Mouse (Mus musculus) liver, postnatal 0 days (tissue): Measurements from ENCODE around the gene Cemip2. TPM values are rescaled to one million over a fixed set of nuclear protein-coding genes. Genes with fewer than 3 reads are reported as not detected.

Experiments
- ATAC-seq: fragments of 200-750 bp; cut with Nextera tagmentation; 2 replicates; pipeline ENCODE4 v1.8.0; 2017; ENCODE audit warnings: mild to moderate bottlenecking, moderate library complexity
- DNase-seq: peaks from one replicate; pipeline ENCODE4 v3.0.0-alpha.2; 2016
- H3K27ac ChIP-seq: fragments of 300-500 bp; sonication (generic); 2 replicates; pipeline ENCODE4 v1.5.1; 2014; ENCODE audit warnings: antibody characterized with exemption, moderate library complexity, mild to moderate bottlenecking, low read depth
- H3K27me3 ChIP-seq: fragments of 300-500 bp; sonication (generic); 2 replicates; pipeline ENCODE4 v1.6.1; 2014; ENCODE audit warnings: low read length, control low read depth, mixed read lengths; ENCODE audit not compliant: insufficient read depth
- H3K36me3 ChIP-seq: fragments of 300-500 bp; sonication (generic); replicated peaks from 2 replicates; pipeline ENCODE4 v1.6.1; 2014; ENCODE audit warnings: mild to moderate bottlenecking, control low read depth, low read length, moderate library complexity, mixed read lengths; ENCODE audit not compliant: insufficient read depth
- H3K4me1 ChIP-seq: fragments of 300-500 bp; sonication (generic); 2 replicates; pipeline ENCODE4 v1.6.1; 2014; ENCODE audit warnings: antibody characterized with exemption, mild to moderate bottlenecking, control low read depth; ENCODE audit not compliant: insufficient read depth
- H3K4me2 ChIP-seq: fragments of 300-500 bp; sonication (generic); 2 replicates; pipeline ENCODE4 v1.6.1; 2014; ENCODE audit warnings: low read depth, mild to moderate bottlenecking, low read length, moderate library complexity, mixed read lengths
- H3K4me3 ChIP-seq: fragments of 300-500 bp; sonication (generic); 2 replicates; pipeline ENCODE4 v1.5.1; 2014; ENCODE audit warnings: low read depth, low read length
- H3K9ac ChIP-seq: fragments of 300-500 bp; sonication (generic); replicated peaks from 2 replicates; pipeline ENCODE4 v1.6.1; 2014; ENCODE audit warnings: mild to moderate bottlenecking, moderate library complexity
- H3K9me3 ChIP-seq: fragments of 300-500 bp; sonication (generic); 2 replicates; pipeline ENCODE4 v1.6.1; 2016; ENCODE audit warnings: mild to moderate bottlenecking, control low read depth, low read length, mixed read lengths
- CTCF ChIP-seq: sonication (generic); IDR thresholded peaks from 2 replicates; pipeline ENCODE4 v1.5.1; 2016; ENCODE audit warnings: antibody characterized with exemption, low read depth
- EP300 ChIP-seq: IDR thresholded peaks from 2 replicates; pipeline ENCODE4 v1.6.1; 2016; ENCODE audit warnings: antibody characterized with exemption, low read depth, mild to moderate bottlenecking
- WGBS: fragments of 180-500 bp; shearing (Covaris S2); extraction: QIAGEN DNeasy Blood & Tissue Kit; methylation state at CpG from one replicate; pipeline ENCODE4 v1.1.7; 2014; ENCODE audit not compliant: insufficient replicate concordance; 5-methylcytosine and 5-hydroxymethylcytosine counted together
- polyA plus RNA-seq: library from polyadenylated mRNA; unstranded; fragments of >200 nt; fragmentation: Nextera tagmentation; extraction: Ambion mirVana; gene quantifications from 2 replicates; pipeline ENCODE4 v1.2.1, GENCODE M21; 2015

Gene Cemip2
- polyA plus RNA-seq, 1 experiment from 2014 or later, result 6.6 TPM

DNA sequence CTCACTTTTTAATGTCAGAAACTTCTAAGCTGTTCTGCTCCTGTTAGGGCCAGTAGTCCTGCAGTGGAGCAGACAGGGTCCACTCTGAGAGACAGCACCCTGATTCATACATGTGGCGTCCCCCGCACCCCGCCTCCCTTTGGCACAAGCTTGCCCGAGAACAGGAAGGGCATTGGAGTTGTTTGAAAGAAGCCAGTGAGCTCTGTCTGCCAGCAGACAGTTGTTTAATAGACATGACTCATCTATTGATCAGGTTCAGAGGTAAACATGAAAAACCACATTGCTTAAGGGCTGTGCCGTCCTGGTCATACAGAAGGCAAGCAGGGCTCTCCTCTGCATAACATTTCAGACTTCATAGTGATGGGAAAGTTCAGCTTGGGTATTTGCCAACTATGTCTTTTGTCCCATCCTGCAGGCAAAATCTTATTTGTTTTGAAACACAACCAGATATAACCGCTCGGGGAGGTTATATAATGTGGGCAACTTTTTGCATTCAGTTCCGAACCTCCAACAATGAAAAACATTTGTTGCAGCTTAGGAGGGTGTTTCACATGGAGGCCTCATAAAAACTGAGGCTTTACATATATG, 36.4 kb downstream of the Cemip2 start:
- no peak overlapping the region for H3K9ac ChIP-seq
- H3K36me3 ChIP-seq, result peaks cover 46% of the 10 kb centered on the region
- H3K27ac ChIP-seq, result peak overlapping the region; percentile 76
- ATAC-seq (peak; percentile 94), DNase-seq (peak; percentile 68)
- H3K4me1 ChIP-seq, result peaks cover 6% of the 10 kb centered on the region
- no peaks in the 10 kb centered on the region for H3K9me3 ChIP-seq
- 57% methylated on average over 8 of the region's 8 CpGs for WGBS
- no peak for TF ChIP-seq CTCF
- peak; percentile 78 for TF ChIP-seq EP300
- no peaks in the 10 kb centered on the region for H3K27me3 ChIP-seq
- no peak overlapping the region for H3K4me2 ChIP-seq
- no peak overlapping the region for H3K4me3 ChIP-seq

DNA sequence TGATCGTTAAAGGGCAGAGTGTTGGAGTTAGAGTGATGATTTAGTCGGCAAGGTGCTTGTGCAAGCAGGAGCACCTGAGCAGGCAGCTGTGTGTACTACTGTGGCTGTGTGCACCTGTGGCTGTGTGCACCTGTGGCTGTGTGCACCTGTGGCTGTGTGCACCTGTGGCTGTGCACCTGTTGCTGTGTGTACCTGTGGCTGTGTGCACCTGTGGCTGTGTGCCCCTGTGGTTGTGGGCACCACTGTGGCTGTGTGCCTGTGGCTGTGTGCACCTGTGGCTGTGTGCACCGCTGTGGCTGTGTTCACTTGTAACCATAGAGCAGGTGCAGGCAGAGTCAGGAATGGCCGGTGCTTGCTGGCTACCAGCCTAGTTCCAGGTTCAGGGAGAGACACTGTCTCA, 38.1 kb downstream of the Cemip2 start:
- no peaks in the 10 kb centered on the region for H3K27me3 ChIP-seq
- no peak overlapping the region for H3K27ac ChIP-seq
- H3K4me2 ChIP-seq, result no peak overlapping the region
- H3K9me3 ChIP-seq, result no peaks in the 10 kb centered on the region
- TF ChIP-seq CTCF (no peak), EP300 (no peak)
- H3K4me1 ChIP-seq, result peaks cover 6% of the 10 kb centered on the region
- no peak overlapping the region for H3K4me3 ChIP-seq
- no peak overlapping the region for H3K9ac ChIP-seq
- WGBS, result 91% methylated on average over 4 of the region's 4 CpGs
- peaks cover 37% of the 10 kb centered on the region for H3K36me3 ChIP-seq
- DNase-seq, result no peak
- no peak for ATAC-seq

- peak overlapping the region; percentile 82 for H3K27ac ChIP-seq
- WGBS, result 61% methylated on average over 14 of the region's 14 CpGs
- no peak overlapping the region for H3K4me3 ChIP-seq
- peak; percentile 29 for DNase-seq
- H3K36me3 ChIP-seq, result peaks cover 20% of the 10 kb centered on the region
- peak overlapping the region; percentile 29; the same call in 1 of the 2 replicates for H3K4me2 ChIP-seq
- TF ChIP-seq EP300, result peak; percentile 75
- no peak for TF ChIP-seq CTCF
- H3K9ac ChIP-seq, result no peak overlapping the region; the same call in 1 of the 2 replicates
- H3K4me1 ChIP-seq, result peaks cover 6% of the 10 kb centered on the region
- no peaks in the 10 kb centered on the region for H3K9me3 ChIP-seq
- ATAC-seq, result peak; percentile 68
- no peaks in the 10 kb centered on the region for H3K27me3 ChIP-seq
These were observed 40.0 kb downstream of the Cemip2 start for GRCm38 (mm10) chr19:21818021-21818725.

DNA sequence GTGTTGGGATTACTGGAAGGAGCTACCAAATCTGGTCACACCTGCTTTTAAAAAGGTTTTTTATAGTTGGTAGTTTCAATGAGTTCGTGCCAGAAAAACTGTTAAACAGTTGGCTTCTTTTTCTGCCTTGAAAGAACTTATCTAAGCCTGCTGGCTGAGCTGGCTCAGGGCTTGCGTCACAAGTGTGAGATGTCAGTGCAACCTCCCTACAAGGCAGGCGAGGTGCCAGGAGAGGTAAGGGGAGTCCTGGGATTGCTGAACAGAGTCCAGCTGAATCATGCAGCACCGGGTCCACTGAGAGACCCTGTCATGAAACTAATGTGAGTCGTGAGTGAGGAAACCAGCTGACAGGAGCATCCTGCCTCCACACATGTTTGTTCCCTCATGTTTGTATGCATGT, 41.4 kb downstream of the Cemip2 start:
- WGBS, result 51% methylated on average over 5 of the region's 5 CpGs
- Histone ChIP-seq H3K4me1 (peaks cover 6% of the 10 kb centered on the region), H3K9ac (no peak overlapping the region), H3K4me2 (no peak overlapping the region), H3K27ac (no peak overlapping the region), H3K27me3 (no peaks in the 10 kb centered on the region), H3K9me3 (no peaks in the 10 kb centered on the region), H3K36me3 (peaks cover 18% of the 10 kb centered on the region), H3K4me3 (no peak overlapping the region)
- ATAC-seq, result peak; percentile 33; the same call in 1 of the 2 replicates
- DNase-seq, result peak; percentile 41
- TF ChIP-seq CTCF, result no peak
- no peak for TF ChIP-seq EP300

- H3K27me3 ChIP-seq, result no peaks in the 10 kb centered on the region
- no peak overlapping the region for H3K9ac ChIP-seq
- H3K36me3 ChIP-seq, result peaks cover 18% of the 10 kb centered on the region
- WGBS, result 70% methylated on average over 4 of the region's 4 CpGs
- H3K4me2 ChIP-seq, result no peak overlapping the region
- no peak overlapping the region for H3K4me3 ChIP-seq
- peaks cover 6% of the 10 kb centered on the region for H3K4me1 ChIP-seq
- H3K27ac ChIP-seq, result no peak overlapping the region
- no peaks in the 10 kb centered on the region for H3K9me3 ChIP-seq
- ATAC-seq (no peak), DNase-seq (no peak)
- TF ChIP-seq CTCF (no peak), EP300 (no peak)
These were observed 42.0 kb downstream of the Cemip2 start for GRCm38 (mm10) chr19:21820126-21820525.

DNA sequence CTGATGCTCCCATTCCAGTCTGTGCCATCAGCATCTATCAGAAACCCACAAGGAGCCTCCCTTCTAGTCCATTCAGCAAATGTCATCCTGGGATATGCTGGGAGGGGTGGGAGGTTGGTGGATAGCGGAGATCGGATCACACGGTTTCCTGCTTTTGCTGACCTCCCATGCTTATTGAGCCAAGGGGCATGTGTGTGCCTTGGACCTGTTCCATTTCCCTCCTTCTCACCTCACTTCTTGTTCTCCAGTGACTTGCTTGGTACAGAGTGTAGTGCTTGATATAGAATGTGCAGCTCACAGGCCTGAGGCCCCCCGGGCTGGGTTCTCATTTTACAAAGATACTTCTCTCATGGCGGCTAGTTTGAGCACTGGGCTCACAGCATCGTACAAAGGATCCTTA, 43.7 kb downstream of the Cemip2 start:
- no peak overlapping the region for H3K4me2 ChIP-seq
- 77% methylated on average over 6 of the region's 6 CpGs for WGBS
- no peak overlapping the region for H3K27ac ChIP-seq
- TF ChIP-seq EP300, result no peak
- peaks cover 6% of the 10 kb centered on the region for H3K4me1 ChIP-seq
- H3K27me3 ChIP-seq, result no peaks in the 10 kb centered on the region
- peaks cover 16% of the 10 kb centered on the region for H3K36me3 ChIP-seq
- H3K9me3 ChIP-seq, result no peaks in the 10 kb centered on the region
- no peak for DNase-seq
- no peak for ATAC-seq
- no peak overlapping the region for H3K9ac ChIP-seq
- H3K4me3 ChIP-seq, result no peak overlapping the region
